Mouse (Mus musculus): Measurements from ENCODE around the gene Mfsd4a. TPM values are rescaled to one million over a fixed set of nuclear protein-coding genes. Genes with fewer than 3 reads are reported as not detected.

The Mfsd4a gene
- polyA plus RNA-seq, 1 experiment from 2014 or later = 19.7 TPM

- WGBS = 94% methylated on average over 2 of the region's 2 CpGs
- no peak overlapping the region for H3K9ac ChIP-seq (ENCODE audit: low read depth, low read length)
- ATAC-seq (ENCODE audit: low FRiP score, low TSS enrichment) = no peak
- no peaks in the 10 kb centered on the region for H3K4me1 ChIP-seq (ENCODE audit: control insufficient read depth, insufficient read depth, low read length)
- no peaks in the 10 kb centered on the region for H3K27me3 ChIP-seq (ENCODE audit: control insufficient read depth, insufficient read depth, low read length)
- H3K36me3 ChIP-seq (ENCODE audit: control insufficient read depth, insufficient read depth, low read length) = no peaks in the 10 kb centered on the region
- H3K27ac ChIP-seq (ENCODE audit: low read depth, low read length) = no peak overlapping the region
- no peak overlapping the region for H3K4me2 ChIP-seq (replicated peaks; ENCODE audit: low read depth, low read length)
- H3K9me3 ChIP-seq (ENCODE audit: control insufficient read depth, low read length) = 0 out of 2 replicates have a peak, but pooled peaks cover 3% of the 10 kb centered on the region
- no peak overlapping the region for H3K4me3 ChIP-seq (ENCODE audit: low read length)
Measured at GRCm38 (mm10) chr1:132078413-132078812, 10.6 kb upstream of the Mfsd4a start.

GRCm38 (mm10) chr1:132075576-132075975 lies 7.7 kb upstream of the Mfsd4a start:
- 90% methylated on average over 10 of the region's 10 CpGs for WGBS

GRCm38 (mm10) chr1:132070659-132071058 lies 2.8 kb upstream of the Mfsd4a start:
- ATAC-seq (ENCODE audit: low FRiP score, low TSS enrichment) = no peak
- Histone ChIP-seq H3K4me2 (replicated peaks; ENCODE audit: low read depth, low read length) (no peak overlapping the region), H3K4me3 (ENCODE audit: low read length) (no peak overlapping the region), H3K27me3 (ENCODE audit: control insufficient read depth, insufficient read depth, low read length) (peaks cover 37% of the 10 kb centered on the region), H3K9ac (ENCODE audit: low read depth, low read length) (no peak overlapping the region), H3K4me1 (ENCODE audit: control insufficient read depth, insufficient read depth, low read length) (peaks cover 8% of the 10 kb centered on the region; the same call in 1 of the 2 replicates), H3K27ac (ENCODE audit: low read depth, low read length) (no peak overlapping the region), H3K36me3 (ENCODE audit: control insufficient read depth, insufficient read depth, low read length) (no peaks in the 10 kb centered on the region), H3K9me3 (ENCODE audit: control insufficient read depth, low read length) (no peaks in the 10 kb centered on the region)
- WGBS = 87% methylated on average over 3 of the region's 3 CpGs

More at GRCm38 (mm10) chr1:132075576-132075975, 7.7 kb upstream of the Mfsd4a start:
- Histone ChIP-seq H3K9me3 (ENCODE audit: control insufficient read depth, low read length) (no peaks in the 10 kb centered on the region), H3K4me1 (ENCODE audit: control insufficient read depth, insufficient read depth, low read length) (no peaks in the 10 kb centered on the region), H3K27ac (ENCODE audit: low read depth, low read length) (no peak overlapping the region), H3K4me2 (replicated peaks; ENCODE audit: low read depth, low read length) (no peak overlapping the region), H3K36me3 (ENCODE audit: control insufficient read depth, insufficient read depth, low read length) (no peaks in the 10 kb centered on the region), H3K27me3 (ENCODE audit: control insufficient read depth, insufficient read depth, low read length) (no peaks in the 10 kb centered on the region), H3K9ac (ENCODE audit: low read depth, low read length) (no peak overlapping the region), H3K4me3 (ENCODE audit: low read length) (no peak overlapping the region)
- ATAC-seq (ENCODE audit: low FRiP score, low TSS enrichment) = no peak

GRCm38 (mm10) chr1:132069436-132069835 lies 1.6 kb upstream of the Mfsd4a start:
- Histone ChIP-seq H3K27ac (ENCODE audit: low read depth, low read length) (no peak overlapping the region), H3K9me3 (ENCODE audit: control insufficient read depth, low read length) (no peaks in the 10 kb centered on the region), H3K36me3 (ENCODE audit: control insufficient read depth, insufficient read depth, low read length) (no peaks in the 10 kb centered on the region), H3K4me2 (replicated peaks; ENCODE audit: low read depth, low read length) (no peak overlapping the region), H3K4me1 (ENCODE audit: control insufficient read depth, insufficient read depth, low read length) (peaks cover 8% of the 10 kb centered on the region; the same call in 1 of the 2 replicates), H3K27me3 (ENCODE audit: control insufficient read depth, insufficient read depth, low read length) (peaks cover 37% of the 10 kb centered on the region), H3K4me3 (ENCODE audit: low read length) (no peak overlapping the region), H3K9ac (ENCODE audit: low read depth, low read length) (no peak overlapping the region)
- ATAC-seq (ENCODE audit: low FRiP score, low TSS enrichment) = no peak
- 93% methylated on average over 8 of the region's 8 CpGs for WGBS

- Histone ChIP-seq H3K4me3 (ENCODE audit: low read length) (no peak overlapping the region), H3K9me3 (ENCODE audit: control insufficient read depth, low read length) (no peaks in the 10 kb centered on the region), H3K36me3 (ENCODE audit: control insufficient read depth, insufficient read depth, low read length) (no peaks in the 10 kb centered on the region), H3K9ac (ENCODE audit: low read depth, low read length) (no peak overlapping the region), H3K4me1 (ENCODE audit: control insufficient read depth, insufficient read depth, low read length) (peaks cover 12% of the 10 kb centered on the region; the same call in 1 of the 2 replicates), H3K4me2 (replicated peaks; ENCODE audit: low read depth, low read length) (no peak overlapping the region), H3K27me3 (ENCODE audit: control insufficient read depth, insufficient read depth, low read length) (peaks cover 37% of the 10 kb centered on the region), H3K27ac (ENCODE audit: low read depth, low read length) (no peak overlapping the region)
- ATAC-seq (ENCODE audit: low FRiP score, low TSS enrichment) = no peak
- WGBS = 83% methylated on average over 8 of the region's 8 CpGs
Measured at GRCm38 (mm10) chr1:132065475-132066172, 2.2 kb downstream of the Mfsd4a start.

- no peak for ATAC-seq (ENCODE audit: low FRiP score, low TSS enrichment)
- Histone ChIP-seq H3K4me2 (replicated peaks; ENCODE audit: low read depth, low read length) (no peak overlapping the region), H3K9me3 (ENCODE audit: control insufficient read depth, low read length) (no peaks in the 10 kb centered on the region), H3K4me3 (ENCODE audit: low read length) (no peak overlapping the region), H3K27ac (ENCODE audit: low read depth, low read length) (no peak overlapping the region), H3K36me3 (ENCODE audit: control insufficient read depth, insufficient read depth, low read length) (no peaks in the 10 kb centered on the region), H3K9ac (ENCODE audit: low read depth, low read length) (no peak overlapping the region), H3K27me3 (ENCODE audit: control insufficient read depth, insufficient read depth, low read length) (peaks cover 37% of the 10 kb centered on the region), H3K4me1 (ENCODE audit: control insufficient read depth, insufficient read depth, low read length) (peaks cover 12% of the 10 kb centered on the region; the same call in 1 of the 2 replicates)
- WGBS = 72% methylated on average over 1 of the region's 1 CpGs
Measured at GRCm38 (mm10) chr1:132065001-132065400, 2.9 kb downstream of the Mfsd4a start.

- no peak overlapping the region for H3K4me3 ChIP-seq (ENCODE audit: low read length)
- H3K4me1 ChIP-seq (ENCODE audit: control insufficient read depth, insufficient read depth, low read length) = peaks cover 12% of the 10 kb centered on the region; the same call in 1 of the 2 replicates
- peaks cover 23% of the 10 kb centered on the region for H3K27me3 ChIP-seq (ENCODE audit: control insufficient read depth, insufficient read depth, low read length)
- no peaks in the 10 kb centered on the region for H3K9me3 ChIP-seq (ENCODE audit: control insufficient read depth, low read length)
- no peak overlapping the region for H3K4me2 ChIP-seq (replicated peaks; ENCODE audit: low read depth, low read length)
- H3K27ac ChIP-seq (ENCODE audit: low read depth, low read length) = no peak overlapping the region
- 54% methylated on average over 4 of the region's 4 CpGs for WGBS
- H3K36me3 ChIP-seq (ENCODE audit: control insufficient read depth, insufficient read depth, low read length) = no peaks in the 10 kb centered on the region
- no peak overlapping the region for H3K9ac ChIP-seq (ENCODE audit: low read depth, low read length)
- ATAC-seq (ENCODE audit: low FRiP score, low TSS enrichment) = no peak
Measured at GRCm38 (mm10) chr1:132063096-132063495, 4.8 kb downstream of the Mfsd4a start.

- no peaks in the 10 kb centered on the region for H3K9me3 ChIP-seq (ENCODE audit: control insufficient read depth, low read length)
- 0 out of 2 replicates have a peak, but pooled peaks cover 4% of the 10 kb centered on the region for H3K4me1 ChIP-seq (ENCODE audit: control insufficient read depth, insufficient read depth, low read length)
- H3K27me3 ChIP-seq (ENCODE audit: control insufficient read depth, insufficient read depth, low read length) = peaks cover 12% of the 10 kb centered on the region; the same call in 1 of the 2 replicates
- no peak overlapping the region for H3K9ac ChIP-seq (ENCODE audit: low read depth, low read length)
- H3K4me2 ChIP-seq (replicated peaks; ENCODE audit: low read depth, low read length) = no peak overlapping the region
- no peaks in the 10 kb centered on the region for H3K36me3 ChIP-seq (ENCODE audit: control insufficient read depth, insufficient read depth, low read length)
- H3K4me3 ChIP-seq (ENCODE audit: low read length) = no peak overlapping the region
- 23% methylated on average over 6 of the region's 6 CpGs for WGBS
- ATAC-seq (ENCODE audit: low FRiP score, low TSS enrichment) = peak; percentile 41
- peak overlapping the region; percentile 4; the same call in 1 of the 2 replicates for H3K27ac ChIP-seq (ENCODE audit: low read depth, low read length)
Measured at GRCm38 (mm10) chr1:132061750-132062541, 5.9 kb downstream of the Mfsd4a start.

All from kidney, embryonic 14.5 days (tissue).